Mouse (Mus musculus): Measurements from ENCODE around the gene Serpina3a.

DNA sequence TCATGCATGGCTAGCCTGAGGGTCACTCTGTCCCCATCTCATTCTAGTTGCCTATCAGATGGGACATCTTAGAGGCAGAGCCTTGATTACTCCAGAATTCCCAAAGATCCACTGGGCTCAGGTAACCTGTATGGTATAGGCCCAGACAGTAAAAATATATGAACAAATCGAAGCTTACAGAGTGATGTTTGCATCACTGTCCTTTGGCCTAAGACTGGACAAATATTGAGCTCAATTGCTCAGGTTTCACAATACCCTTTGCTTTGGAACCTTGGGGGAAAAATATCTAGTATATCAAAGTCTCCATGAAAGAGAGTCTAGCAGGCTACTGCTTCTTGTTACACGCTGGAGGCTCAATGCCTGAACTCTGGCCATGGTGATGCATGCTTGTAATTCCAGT is 22.4 kb upstream of the Serpina3a start:
- no peak for TF ChIP-seq TAL1 (conservative IDR thresholded peaks at IDR 0.05; ENCODE audit: low read depth, low read length)
- TF ChIP-seq GATA1 (IDR thresholded peaks at IDR 0.05; ENCODE audit: borderline replicate concordance, low read length): no peak
- TF ChIP-seq CTCF (IDR thresholded peaks at IDR 0.05; ENCODE audit: low read depth, low read length): no peak
- no peak for TF ChIP-seq POLR2AphosphoS5 (IDR thresholded peaks at IDR 0.05; ENCODE audit: insufficient replicate concordance, low read depth, low read length)
